Mouse (Mus musculus): ENCODE measurements at regions not wholly inside any gene's neighbourhood (a gene's known extent, or its start where the extent isn't known, plus 50 kb on each side); places are given as distances from the start of the nearest gene placed in this dataset.

- DNase-seq, result no peak
Measured at GRCm38 (mm10) chr10:96863230-96863629, 246.4 kb downstream of the Btg1 start.

- peak; percentile 6 to 12 for DNase-seq
Measured at GRCm38 (mm10) chr10:96866468-96866867, 249.7 kb downstream of the Btg1 start.

GRCm38 (mm10) chr10:96871559-96872160 is 254.9 kb downstream of the Btg1 start:
- DNase-seq, result no peak

- no peak for DNase-seq
Measured at GRCm38 (mm10) chr10:96874646-96875045, 257.8 kb downstream of the Btg1 start.

- DNase-seq, result no peak
Measured at GRCm38 (mm10) chr10:96875676-96876075, 258.9 kb downstream of the Btg1 start.

GRCm38 (mm10) chr10:96879425-96879824 is 262.6 kb downstream of the Btg1 start:
- DNase-seq, result no peak

- DNase-seq, result no peak
Measured at GRCm38 (mm10) chr10:96880771-96881170, 264.0 kb downstream of the Btg1 start.

GRCm38 (mm10) chr10:96881212-96881611 is 264.4 kb downstream of the Btg1 start:
- DNase-seq, result no peak

GRCm38 (mm10) chr10:96881660-96882059 is 264.9 kb downstream of the Btg1 start:
- DNase-seq, result no peak

GRCm38 (mm10) chr10:96901150-96901549 is 284.3 kb downstream of the Btg1 start:
- no peak for DNase-seq

GRCm38 (mm10) chr10:96905098-96905809 is 288.4 kb downstream of the Btg1 start:
- no peak for DNase-seq

GRCm38 (mm10) chr10:96909661-96910315 is 293.0 kb downstream of the Btg1 start:
- no peak for DNase-seq

- no peak for DNase-seq
Measured at GRCm38 (mm10) chr10:96921181-96921580, 304.4 kb downstream of the Btg1 start.

GRCm38 (mm10) chr10:96924266-96924672 is 307.5 kb downstream of the Btg1 start:
- no peak for DNase-seq

GRCm38 (mm10) chr10:96924722-96925121 is 307.9 kb downstream of the Btg1 start:
- DNase-seq, result no peak

- DNase-seq, result no peak
Measured at GRCm38 (mm10) chr10:96925771-96926170, 309.0 kb downstream of the Btg1 start.

- DNase-seq, result peak; percentile 23 to 74
Measured at GRCm38 (mm10) chr10:96934661-96935060, 317.9 kb downstream of the Btg1 start.

- DNase-seq, result no peak
Measured at GRCm38 (mm10) chr10:96940887-96941518, 324.2 kb downstream of the Btg1 start.

GRCm38 (mm10) chr10:96944229-96944628 is 327.4 kb downstream of the Btg1 start:
- DNase-seq, result no peak

GRCm38 (mm10) chr10:96947971-96948370 is 331.2 kb downstream of the Btg1 start:
- DNase-seq, result no peak

- DNase-seq, result no peak
Measured at GRCm38 (mm10) chr10:96948871-96949270, 332.1 kb downstream of the Btg1 start.

GRCm38 (mm10) chr10:96955036-96955775 is 338.4 kb downstream of the Btg1 start:
- DNase-seq, result no peak
